Mouse (Mus musculus) liver, embryonic 16.5 days (tissue): ENCODE measurements at regions not wholly inside any gene's neighbourhood (a gene's known extent, or its start where the extent isn't known, plus 50 kb on each side); places are given as distances from the start of the nearest gene placed in this dataset.
A peak's percentile ranks its signal among the peaks of the same experiment; 100 is the strongest.

Experiments
- ATAC-seq: fragments of 200-750 bp; cut with Nextera tagmentation; 2 replicates; pipeline ENCODE4 v1.8.0; 2017; ENCODE audit warnings: low read depth, mild to moderate bottlenecking, moderate number of reproducible peaks, moderate library complexity
- H3K27ac ChIP-seq: fragments of 300-500 bp; sonication (generic); 2 replicates; pipeline ENCODE4 v1.5.1; 2014; ENCODE audit warnings: mild to moderate bottlenecking, low read length
- H3K27me3 ChIP-seq: fragments of 300-500 bp; sonication (generic); 2 replicates; pipeline ENCODE4 v1.6.1; 2014; ENCODE audit warnings: low read depth, low read length, mixed read lengths; ENCODE audit not compliant: control insufficient read depth, insufficient read depth
- H3K36me3 ChIP-seq: fragments of 300-500 bp; sonication (generic); 2 replicates; pipeline ENCODE4 v1.6.1; 2014; ENCODE audit warnings: mild to moderate bottlenecking; ENCODE audit not compliant: control insufficient read depth, insufficient read depth
- H3K4me1 ChIP-seq: fragments of 300-500 bp; sonication (generic); 2 replicates; pipeline ENCODE4 v1.6.1; 2014; ENCODE audit warnings: low read depth, low read length, mixed read lengths; ENCODE audit not compliant: control insufficient read depth
- H3K4me2 ChIP-seq: fragments of 300-500 bp; sonication (generic); 2 replicates; pipeline ENCODE4 v1.6.1; 2014; ENCODE audit warnings: low read depth, low read length, mixed read lengths
- H3K4me3 ChIP-seq: fragments of 300-500 bp; sonication (generic); 2 replicates; pipeline ENCODE4 v1.5.1; 2014; ENCODE audit warnings: low read depth, mild to moderate bottlenecking, low read length
- H3K9ac ChIP-seq: fragments of 300-500 bp; sonication (generic); 2 replicates; pipeline ENCODE4 v1.6.1; 2014; ENCODE audit warnings: low read depth, low read length
- H3K9me3 ChIP-seq: fragments of 300-500 bp; sonication (generic); replicated peaks from 2 replicates; pipeline ENCODE4 v1.6.1; 2016; ENCODE audit warnings: low read length; ENCODE audit not compliant: control insufficient read depth
- WGBS: fragments of 180-500 bp; shearing (Covaris S2); extraction: QIAGEN DNeasy Blood & Tissue Kit; methylation state at CpG from one replicate; pipeline ENCODE4 v1.1.7; 2014; ENCODE audit not compliant: insufficient replicate concordance; 5-methylcytosine and 5-hydroxymethylcytosine counted together

- no peaks in the 10 kb centered on the region for H3K9me3 ChIP-seq
Measured at GRCm38 (mm10) chr7:67848589-67849508, 89.3 kb upstream of the Synm start.

GRCm38 (mm10) chr7:67846796-67847195 is 87.3 kb upstream of the Synm start:
- 23% methylated on average over 8 of the region's 8 CpGs for WGBS
- H3K36me3 ChIP-seq, result no peaks in the 10 kb centered on the region
- H3K9me3 ChIP-seq, result no peaks in the 10 kb centered on the region
- no peaks in the 10 kb centered on the region for H3K4me1 ChIP-seq
- no peak overlapping the region for H3K9ac ChIP-seq
- H3K4me2 ChIP-seq, result no peak overlapping the region
- peaks cover 18% of the 10 kb centered on the region for H3K27me3 ChIP-seq
- H3K27ac ChIP-seq, result no peak overlapping the region
- no peak for ATAC-seq
- H3K4me3 ChIP-seq, result no peak overlapping the region

More at GRCm38 (mm10) chr7:67848589-67849508, 89.3 kb upstream of the Synm start:
- Histone ChIP-seq H3K27me3 (peaks cover 18% of the 10 kb centered on the region), H3K4me2 (0 out of 2 replicates have a peak overlapping the region, but pooled peaks have one; percentile 36), H3K4me1 (no peaks in the 10 kb centered on the region), H3K36me3 (no peaks in the 10 kb centered on the region), H3K27ac (no peak overlapping the region), H3K9ac (no peak overlapping the region), H3K4me3 (no peak overlapping the region)
- WGBS, result 4% methylated on average over 33 of the region's 35 CpGs
- ATAC-seq, result 0 out of 2 replicates have a peak, but pooled peaks have one; percentile 39

GRCm38 (mm10) chr7:67836984-67837383 is 77.4 kb upstream of the Synm start:
- H3K4me2 ChIP-seq, result no peak overlapping the region
- H3K9me3 ChIP-seq, result no peaks in the 10 kb centered on the region
- H3K27ac ChIP-seq, result no peak overlapping the region
- no peaks in the 10 kb centered on the region for H3K4me1 ChIP-seq
- WGBS, result 47% methylated on average over 5 of the region's 5 CpGs
- H3K36me3 ChIP-seq, result no peaks in the 10 kb centered on the region
- no peak overlapping the region for H3K4me3 ChIP-seq
- ATAC-seq, result no peak
- H3K27me3 ChIP-seq, result no peaks in the 10 kb centered on the region
- no peak overlapping the region for H3K9ac ChIP-seq

- no peaks in the 10 kb centered on the region for H3K27me3 ChIP-seq
- no peaks in the 10 kb centered on the region for H3K36me3 ChIP-seq
- H3K4me3 ChIP-seq, result no peak overlapping the region
- H3K9ac ChIP-seq, result no peak overlapping the region
- H3K9me3 ChIP-seq, result no peaks in the 10 kb centered on the region
- H3K27ac ChIP-seq, result no peak overlapping the region
- no peaks in the 10 kb centered on the region for H3K4me1 ChIP-seq
- 66% methylated on average over 18 of the region's 18 CpGs for WGBS
- H3K4me2 ChIP-seq, result no peak overlapping the region
- ATAC-seq, result no peak
Measured at GRCm38 (mm10) chr7:67836117-67836949, 76.8 kb upstream of the Synm start.

GRCm38 (mm10) chr7:67831738-67832137 is 72.2 kb upstream of the Synm start:
- Histone ChIP-seq H3K4me1 (no peaks in the 10 kb centered on the region), H3K36me3 (no peaks in the 10 kb centered on the region), H3K4me3 (no peak overlapping the region), H3K27ac (no peak overlapping the region), H3K4me2 (no peak overlapping the region), H3K27me3 (no peaks in the 10 kb centered on the region), H3K9ac (no peak overlapping the region), H3K9me3 (no peaks in the 10 kb centered on the region)
- no peak for ATAC-seq
- 60% methylated on average over 2 of the region's 2 CpGs for WGBS

GRCm38 (mm10) chr7:67827386-67827785 is 67.8 kb upstream of the Synm start:
- H3K27me3 ChIP-seq, result no peaks in the 10 kb centered on the region
- WGBS, result 58% methylated on average over 12 of the region's 12 CpGs
- H3K27ac ChIP-seq, result no peak overlapping the region
- no peak overlapping the region for H3K4me3 ChIP-seq
- H3K4me2 ChIP-seq, result no peak overlapping the region
- H3K4me1 ChIP-seq, result no peaks in the 10 kb centered on the region
- ATAC-seq, result no peak
- H3K36me3 ChIP-seq, result no peaks in the 10 kb centered on the region
- H3K9me3 ChIP-seq, result no peaks in the 10 kb centered on the region
- no peak overlapping the region for H3K9ac ChIP-seq

GRCm38 (mm10) chr7:67826936-67827335 is 67.4 kb upstream of the Synm start:
- H3K27ac ChIP-seq, result no peak overlapping the region
- no peaks in the 10 kb centered on the region for H3K27me3 ChIP-seq
- no peaks in the 10 kb centered on the region for H3K36me3 ChIP-seq
- no peak overlapping the region for H3K4me3 ChIP-seq
- no peaks in the 10 kb centered on the region for H3K4me1 ChIP-seq
- no peak overlapping the region for H3K9ac ChIP-seq
- no peak for ATAC-seq
- no peak overlapping the region for H3K4me2 ChIP-seq
- 73% methylated on average over 13 of the region's 13 CpGs for WGBS
- no peaks in the 10 kb centered on the region for H3K9me3 ChIP-seq

- H3K4me3 ChIP-seq, result no peak overlapping the region
- no peak overlapping the region for H3K9ac ChIP-seq
- no peak overlapping the region for H3K4me2 ChIP-seq
- WGBS, result 67% methylated on average over 6 of the region's 6 CpGs
- H3K9me3 ChIP-seq, result no peaks in the 10 kb centered on the region
- H3K27ac ChIP-seq, result no peak overlapping the region
- no peaks in the 10 kb centered on the region for H3K4me1 ChIP-seq
- no peak for ATAC-seq
- H3K36me3 ChIP-seq, result no peaks in the 10 kb centered on the region
- no peaks in the 10 kb centered on the region for H3K27me3 ChIP-seq
Measured at GRCm38 (mm10) chr7:67826368-67826767, 66.8 kb upstream of the Synm start.
